Mouse (Mus musculus) bone marrow, adult 2 months (tissue): ENCODE data around the gene Rap2c.

Experiments
- CTCF ChIP-seq: fragments of 200-500 bp; IDR thresholded peaks from 2 replicates; pipeline ENCODE4 v1.5.1; 2011; ENCODE audit warnings: low read length, control low read depth; ENCODE audit not compliant: control insufficient read depth, insufficient read depth
- POLR2A ChIP-seq: fragments of 200-500 bp; IDR thresholded peaks from 2 replicates; pipeline ENCODE4 v1.6.1; 2011; ENCODE audit warnings: low read depth, mild to moderate bottlenecking, control low read depth, low read length, borderline replicate concordance; ENCODE audit not compliant: control insufficient read depth

- TF ChIP-seq CTCF: no peak
- no peak for TF ChIP-seq POLR2A
These were observed 40.5 kb upstream of the Rap2c start for GRCm38 (mm10) chrX:51058317-51058716.
